In the genomic region with DNA sequence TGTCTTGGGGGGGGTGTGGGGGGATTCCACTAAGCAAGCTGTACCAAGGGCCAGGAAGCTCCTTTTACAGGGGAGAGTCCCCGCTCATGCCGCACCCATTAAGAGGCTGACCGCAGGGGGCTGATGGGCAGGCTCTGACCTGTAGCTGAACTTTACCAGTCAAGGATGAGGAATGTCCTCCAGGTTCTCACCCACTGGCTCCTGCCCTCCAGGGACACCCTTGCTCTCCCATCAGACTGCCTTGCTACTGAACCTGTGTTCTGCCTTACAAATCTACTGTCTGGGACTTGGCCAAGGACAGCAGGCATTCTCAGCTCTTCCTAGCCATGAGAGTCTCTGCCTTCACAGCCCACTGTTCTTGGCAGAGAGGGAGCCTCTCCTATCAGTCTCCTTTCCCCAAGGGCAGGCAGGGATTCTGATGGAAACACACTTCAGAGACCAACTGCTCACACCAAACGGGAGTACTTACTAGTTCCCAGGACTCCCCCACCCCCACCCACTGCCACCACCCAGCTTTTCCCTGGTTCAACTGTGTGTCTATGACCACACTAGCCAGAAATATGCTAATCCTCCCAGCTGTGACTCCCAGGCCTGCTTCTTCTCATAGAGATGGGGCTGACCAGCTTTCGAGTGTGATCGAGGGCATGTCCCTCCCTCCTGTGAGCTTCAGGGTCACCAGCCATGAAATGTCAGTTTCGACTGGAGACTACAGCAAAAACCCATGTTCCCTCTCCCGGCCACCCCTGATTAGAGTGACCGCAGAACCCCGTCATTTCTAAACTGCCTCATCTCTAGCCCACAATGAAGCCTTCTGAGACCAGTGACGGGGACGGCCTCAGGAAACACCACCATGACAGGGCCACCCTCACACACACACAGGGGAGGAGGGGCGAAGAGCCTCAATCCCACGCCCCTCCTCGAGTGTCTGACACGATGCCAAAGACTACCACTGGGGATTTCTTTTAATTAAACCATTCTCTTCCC, we compare ENCODE assay signal across 9 mouse cellular contexts. TPM values are rescaled to one million over a fixed set of nuclear protein-coding genes. Genes with fewer than 3 reads are reported as not detected.
A peak's percentile ranks its signal among the peaks of the same experiment; 100 is the strongest.
DNase-seq lines count a peak whose midpoint lies in the region; ATAC-seq lines count a peak whose summit lies in the region.
"Had no signal": no experiment of that assay in that cellular context is flagged by ENCODE, and none has a peak within 500 bp of the region (broad histone marks: within the 10 kb centered on the region; RNA-seq: fewer than 3 reads in every experiment).

No protein-coding gene starts in this region.

- H3K27ac ChIP-seq in stomach, embryonic 16.5 days (ENCODE audit: low read length) = no peak overlapping the region
- H3K27ac ChIP-seq: limb, embryonic 12.5 days had no signal

- H3K4me2 ChIP-seq in stomach, embryonic 16.5 days (ENCODE audit: low read depth, low read length) = no peak overlapping the region
- H3K4me2 ChIP-seq: limb, embryonic 12.5 days had no signal

- no peaks in the 10 kb centered on the region for H3K27me3 ChIP-seq in stomach, embryonic 16.5 days (ENCODE audit: control insufficient read depth, insufficient read depth, low read length)
- H3K27me3 ChIP-seq: limb, embryonic 12.5 days had no signal

- no peaks in the 10 kb centered on the region for H3K36me3 ChIP-seq in stomach, embryonic 16.5 days (ENCODE audit: control insufficient read depth, insufficient read depth, low read length)
- H3K36me3 ChIP-seq: limb, embryonic 12.5 days had no signal

- ATAC-seq in stomach, embryonic 16.5 days (ENCODE audit: insufficient read depth, low FRiP score) = no peak

- H3K4me3 ChIP-seq in stomach, embryonic 16.5 days (replicated peaks; ENCODE audit: low read length) = no peak overlapping the region
- H3K4me3 ChIP-seq: limb, embryonic 12.5 days had no signal

- DNase-seq in adrenal gland, adult 8-10 months = peak; percentile 67
- no peak for DNase-seq in adrenal gland, adult 18-20 months (ENCODE audit: low spot score in 2 of 2)
- DNase-seq in ovary, adult 18-20 months (ENCODE audit: low spot score) = peak; percentile 74
- no peak for DNase-seq in ovary, postnatal 14 days (ENCODE audit: low spot score)
- DNase-seq in heart, postnatal 4 days = peak; percentile 56
- no peak for DNase-seq in layer of hippocampus, postnatal 25 days (ENCODE audit: extremely low spot score in 1 of 2, low spot score in 1 of 2)
- no peak for DNase-seq in layer of hippocampus, adult 9-10 months (ENCODE audit: low spot score)

- H3K9me3 ChIP-seq in stomach, embryonic 16.5 days (replicated peaks; ENCODE audit: control insufficient read depth, low read length) = no peaks in the 10 kb centered on the region
- H3K9me3 ChIP-seq: limb, embryonic 12.5 days had no signal

- WGBS in stomach, embryonic 16.5 days = 47% methylated on average over 16 of the region's 16 CpGs

- peaks cover 30% of the 10 kb centered on the region for H3K4me1 ChIP-seq in stomach, embryonic 16.5 days (ENCODE audit: control insufficient read depth, insufficient read depth, low read length)

- H3K9ac ChIP-seq in stomach, embryonic 16.5 days (ENCODE audit: low read length) = 0 out of 2 replicates have a peak overlapping the region, but pooled peaks have one; percentile 42
- H3K9ac ChIP-seq: limb, embryonic 12.5 days had no signal

RNA-seq across cellular contexts. Expression of a gene that starts 29.1 kb away (rescaled TPM):
- total RNA-seq in adrenal gland, adult 8-10 months (2022) = 100 to 1,000 TPM; 387 to 496 (median 428) TPM
- total RNA-seq in adrenal gland, adult 18-20 months (2021) = 100 to 1,000 TPM; 381 to 382 TPM
- total RNA-seq in heart, postnatal 4 days (2021) = 100 to 1,000 TPM; 132 to 145 TPM
- polyA plus RNA-seq in stomach, embryonic 16.5 days (2015; fragmentation: Nextera tagmentation; extraction: Ambion mirVana) = 391 and 448 TPM in 2 replicates
- 100 to 1,000 TPM; 117 to 132 TPM for total RNA-seq in layer of hippocampus, postnatal 25 days (2021)

RNA-seq across cellular contexts. Expression of a gene that starts 29.2 kb away (rescaled TPM):
- 100 to 1,000 TPM; 810 to 947 (median 895) TPM for total RNA-seq in adrenal gland, adult 8-10 months (2022)
- total RNA-seq in adrenal gland, adult 18-20 months (2021) = 100 to 1,000 TPM; 463 to 735 TPM
- total RNA-seq in heart, postnatal 4 days (2021) = 10 to 100 TPM; 65.0 to 65.1 TPM
- 51.7 and 57.0 TPM in 2 replicates for polyA plus RNA-seq in stomach, embryonic 16.5 days (2015; fragmentation: Nextera tagmentation; extraction: Ambion mirVana)
- total RNA-seq in layer of hippocampus, postnatal 25 days (2021) = 10 to 100 TPM; 60.2 to 64.3 TPM

RNA-seq across cellular contexts. Expression of a gene that starts 60.0 kb away (rescaled TPM):
- under 1 TPM in 1 of 4 experiments, not detected in 3; 0.05 TPM for total RNA-seq in adrenal gland, adult 8-10 months (2022)
- under 1 TPM in 1 of 2 experiments, not detected in 1; 0.07 TPM for total RNA-seq in adrenal gland, adult 18-20 months (2021)
- total RNA-seq in heart, postnatal 4 days (2021) = not detected
- not detected in 2 replicates for polyA plus RNA-seq in stomach, embryonic 16.5 days (2015; fragmentation: Nextera tagmentation; extraction: Ambion mirVana)
- total RNA-seq in layer of hippocampus, postnatal 25 days (2021) = not detected
- polyA plus RNA-seq: limb, embryonic 12.5 days had no signal

Comparison
In these comparisons a context has a peak if more than half of its experiments do, and no peak if none do; other contexts are left out.
1. DNase-seq: peak in adrenal gland, adult 8-10 months (single experiment), ovary, adult 18-20 months (single experiment) and heart, postnatal 4 days (single experiment); none in adrenal gland, adult 18-20 months (0 of 2), ovary, postnatal 14 days (single experiment), layer of hippocampus, postnatal 25 days (0 of 2) and layer of hippocampus, adult 9-10 months (single experiment).
2. RNA of a gene that starts 29.2 kb away (total RNA-seq): 810 to 947 TPM in adrenal gland, adult 8-10 months and 463 to 735 TPM in adrenal gland, adult 18-20 months; 65.0 to 65.1 TPM in heart, postnatal 4 days and 60.2 to 64.3 TPM in layer of hippocampus, postnatal 25 days; every median in the first group is over 4 times any median in the second.